Mouse (Mus musculus) E14TG2a.4 (cell line): ENCODE measurements around the gene Gtf2a1l.

Experiments
- CTCF ChIP-seq: conservative IDR thresholded peaks from 2 replicates; pipeline ENCODE4 v1.5.1; 2014; ENCODE audit warnings: low read length
- NANOG ChIP-seq: IDR thresholded peaks from 2 replicates; pipeline ENCODE4 v1.6.1; 2014; ENCODE audit warnings: borderline replicate concordance, low read length, mixed read lengths
- POU5F1 ChIP-seq: IDR thresholded peaks from 2 replicates; pipeline ENCODE4 v1.6.1; 2014; ENCODE audit warnings: low read length, borderline replicate concordance

GRCm38 (mm10) chr17:88630554-88630948, 37.9 kb upstream of the Gtf2a1l start:
- no peak for TF ChIP-seq CTCF
- no peak for TF ChIP-seq POU5F1
- TF ChIP-seq NANOG: no peak
